Mouse (Mus musculus): ENCODE data around the gene Pnck. TPM values are rescaled to one million over a fixed set of nuclear protein-coding genes. Genes with fewer than 3 reads are reported as not detected.

Gene Pnck
- polyA plus RNA-seq, 1 experiment from 2014 or later: 26.2 TPM

DNA sequence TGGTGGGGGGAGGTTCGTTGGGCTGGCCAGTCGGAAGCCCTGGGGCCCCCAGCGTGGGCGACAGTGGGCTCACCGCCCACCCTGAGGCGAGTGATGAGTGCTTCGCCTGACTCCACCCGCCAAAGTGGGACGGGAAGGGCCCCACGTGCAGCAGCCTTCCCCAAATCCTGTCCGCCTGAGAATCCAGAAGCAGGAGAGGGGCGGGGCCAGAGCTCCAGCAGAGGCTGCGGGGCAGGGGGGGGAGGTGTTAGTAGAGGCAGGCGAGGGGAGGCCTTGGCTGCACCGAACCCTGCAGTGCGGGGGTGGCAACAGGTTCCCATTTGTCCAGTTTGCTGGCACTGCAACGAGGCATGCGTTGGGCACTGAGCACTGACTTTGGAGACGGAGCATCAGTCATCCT lies 22.5 kb downstream of the Pnck start:
- Histone ChIP-seq H3K27me3 (peaks cover 87% of the 10 kb centered on the region), H3K36me3 (no peaks in the 10 kb centered on the region), H3K4me3 (peak overlapping the region; percentile 28), H3K27ac (replicated peaks) (no peak overlapping the region), H3K9me3 (no peaks in the 10 kb centered on the region), H3K9ac (replicated peaks) (no peak overlapping the region; the same call in 1 of the 2 replicates), H3K4me2 (replicated peaks) (peak overlapping the region; percentile 57), H3K4me1 (peaks cover 8% of the 10 kb centered on the region; the same call in 1 of the 2 replicates)
- ATAC-seq (ENCODE audit: low FRiP score, low read depth): no peak
- WGBS: 19% methylated on average over 18 of the region's 19 CpGs

DNA sequence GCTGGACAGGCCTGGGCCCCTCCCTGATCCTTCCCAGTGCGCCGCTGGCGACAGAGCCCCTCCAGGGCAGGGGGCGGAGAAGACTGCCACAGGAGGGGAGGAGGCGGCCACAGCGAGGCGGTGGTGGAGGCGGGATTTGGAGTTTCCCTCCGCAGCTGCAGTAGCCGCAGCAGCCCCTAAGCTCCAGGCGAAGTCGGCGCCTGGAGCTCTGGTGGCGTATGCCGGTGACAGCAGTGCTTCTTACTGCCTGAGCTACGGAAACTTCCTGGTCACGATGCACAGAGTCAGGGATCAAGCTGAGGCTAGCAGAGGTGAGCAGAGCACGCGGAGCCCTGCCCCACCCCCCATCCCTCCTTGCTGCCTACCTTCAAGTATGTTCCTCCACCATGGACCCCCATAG lies 24.5 kb downstream of the Pnck start:
- no peaks in the 10 kb centered on the region for H3K9me3 ChIP-seq
- H3K9ac ChIP-seq (replicated peaks): no peak overlapping the region
- no peaks in the 10 kb centered on the region for H3K36me3 ChIP-seq
- H3K4me1 ChIP-seq: peaks cover 8% of the 10 kb centered on the region; the same call in 1 of the 2 replicates
- peak; percentile 23; the same call in 1 of the 2 replicates for ATAC-seq (ENCODE audit: low FRiP score, low read depth)
- H3K27ac ChIP-seq (replicated peaks): no peak overlapping the region
- WGBS: 13% methylated on average over 19 of the region's 19 CpGs
- peaks cover 67% of the 10 kb centered on the region for H3K27me3 ChIP-seq
- H3K4me3 ChIP-seq: peak overlapping the region; percentile 18; the same call in 1 of the 2 replicates
- H3K4me2 ChIP-seq (replicated peaks): peak overlapping the region; percentile 30

DNA sequence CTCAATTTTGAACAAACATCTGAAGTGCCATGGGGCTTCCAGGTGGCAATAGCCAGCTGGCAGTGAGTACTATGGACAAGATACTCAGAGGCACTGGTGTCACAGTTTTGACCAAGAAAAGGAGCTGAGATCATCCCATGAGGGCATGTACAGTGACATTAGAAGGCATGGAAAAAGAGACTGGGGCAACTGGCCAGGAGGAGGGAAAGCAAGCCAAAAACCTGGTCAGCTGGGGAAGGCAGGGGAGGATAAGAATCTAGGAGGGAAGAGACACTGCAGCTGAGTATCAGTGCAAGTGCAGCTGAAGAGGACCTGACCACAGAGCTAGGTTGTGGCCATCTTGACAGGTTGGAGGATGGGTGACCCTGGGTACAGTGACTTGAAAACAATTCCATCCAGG lies 32.9 kb downstream of the Pnck start:
- H3K27ac ChIP-seq (replicated peaks): no peak overlapping the region
- no peaks in the 10 kb centered on the region for H3K36me3 ChIP-seq
- no peaks in the 10 kb centered on the region for H3K9me3 ChIP-seq
- ATAC-seq (ENCODE audit: low FRiP score, low read depth): no peak
- H3K4me3 ChIP-seq: no peak overlapping the region
- H3K27me3 ChIP-seq: no peaks in the 10 kb centered on the region
- H3K4me2 ChIP-seq (replicated peaks): no peak overlapping the region
- no peaks in the 10 kb centered on the region for H3K4me1 ChIP-seq
- no peak overlapping the region for H3K9ac ChIP-seq (replicated peaks)

DNA sequence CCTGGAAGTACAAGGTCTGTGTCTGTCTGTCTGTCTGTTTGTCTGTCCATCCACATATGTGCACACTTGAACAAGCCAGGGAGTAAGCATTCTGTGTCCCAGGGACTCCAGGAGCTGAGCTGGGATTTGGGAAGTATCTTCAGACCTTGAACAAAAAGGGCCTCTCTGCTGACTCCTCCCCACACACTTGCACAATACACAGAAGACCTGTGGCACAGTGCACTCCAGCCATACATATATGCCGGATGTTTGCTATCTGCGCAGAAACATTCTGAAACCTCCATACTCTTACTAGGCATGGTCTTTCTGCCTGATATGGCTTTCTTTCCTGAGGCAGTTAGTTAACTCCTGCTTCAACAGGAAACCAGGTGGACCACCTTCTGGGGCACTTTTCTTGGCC lies 40.0 kb downstream of the Pnck start:
- Histone ChIP-seq H3K9ac (replicated peaks) (no peak overlapping the region), H3K27ac (replicated peaks) (no peak overlapping the region), H3K4me3 (no peak overlapping the region), H3K9me3 (no peaks in the 10 kb centered on the region), H3K27me3 (peaks cover 4% of the 10 kb centered on the region; the same call in 1 of the 2 replicates), H3K36me3 (no peaks in the 10 kb centered on the region), H3K4me1 (no peaks in the 10 kb centered on the region), H3K4me2 (replicated peaks) (no peak overlapping the region)
- no peak for ATAC-seq (ENCODE audit: low FRiP score, low read depth)
- whole genome bisulfite sequencing: 94% methylated on average over 2 of the region's 2 CpGs

DNA sequence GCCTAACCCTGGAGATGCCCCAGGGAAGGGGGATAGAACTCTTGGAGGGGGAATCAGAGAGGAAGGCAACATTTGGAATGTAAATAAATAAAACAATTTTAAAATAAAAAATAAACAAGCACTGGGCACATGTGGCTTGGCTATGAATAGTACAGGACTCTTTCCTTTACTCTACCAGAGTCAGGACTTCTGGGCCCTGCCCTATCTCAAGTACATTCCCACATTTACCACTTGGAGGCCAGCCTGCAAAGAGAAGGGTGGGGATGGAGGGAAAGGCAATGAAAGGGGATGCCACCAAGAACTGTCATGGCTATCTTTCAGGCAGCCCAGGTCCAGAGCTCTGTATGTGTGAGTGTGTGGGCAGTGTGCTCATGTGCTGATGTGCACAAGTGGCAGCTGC lies 40.5 kb downstream of the Pnck start:
- Histone ChIP-seq H3K4me1 (no peaks in the 10 kb centered on the region), H3K27me3 (peaks cover 4% of the 10 kb centered on the region; the same call in 1 of the 2 replicates), H3K9me3 (no peaks in the 10 kb centered on the region), H3K36me3 (no peaks in the 10 kb centered on the region), H3K4me3 (no peak overlapping the region), H3K4me2 (replicated peaks) (no peak overlapping the region), H3K27ac (replicated peaks) (no peak overlapping the region), H3K9ac (replicated peaks) (no peak overlapping the region)
- no peak for ATAC-seq (ENCODE audit: low FRiP score, low read depth)

DNA sequence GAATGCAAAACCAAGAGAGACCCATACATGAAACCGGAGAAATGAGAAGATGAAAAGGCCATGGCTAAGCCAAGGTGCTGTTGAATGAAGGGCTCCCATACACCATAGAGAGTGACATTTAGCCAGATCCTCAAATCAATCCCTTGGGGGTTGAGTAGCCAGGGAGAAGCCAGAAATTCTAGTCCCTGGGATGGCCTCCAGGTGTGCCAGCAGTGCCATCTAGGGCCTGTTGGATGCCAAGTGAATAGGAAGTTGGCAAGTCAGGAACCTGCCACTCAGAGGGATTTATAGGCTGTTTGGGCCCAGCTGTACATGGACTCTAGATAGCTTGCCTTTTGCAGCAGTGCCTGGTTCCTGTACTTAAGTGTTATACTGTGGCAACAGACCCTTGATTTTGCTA lies 44.0 kb downstream of the Pnck start:
- Histone ChIP-seq H3K9me3 (no peaks in the 10 kb centered on the region), H3K36me3 (no peaks in the 10 kb centered on the region), H3K4me3 (no peak overlapping the region), H3K4me2 (replicated peaks) (no peak overlapping the region), H3K9ac (replicated peaks) (no peak overlapping the region), H3K4me1 (no peaks in the 10 kb centered on the region), H3K27me3 (peaks cover 4% of the 10 kb centered on the region; the same call in 1 of the 2 replicates), H3K27ac (replicated peaks) (no peak overlapping the region)
- 100% methylated on average over 1 of the region's 1 CpGs for WGBS
- ATAC-seq (ENCODE audit: low FRiP score, low read depth): no peak

DNA sequence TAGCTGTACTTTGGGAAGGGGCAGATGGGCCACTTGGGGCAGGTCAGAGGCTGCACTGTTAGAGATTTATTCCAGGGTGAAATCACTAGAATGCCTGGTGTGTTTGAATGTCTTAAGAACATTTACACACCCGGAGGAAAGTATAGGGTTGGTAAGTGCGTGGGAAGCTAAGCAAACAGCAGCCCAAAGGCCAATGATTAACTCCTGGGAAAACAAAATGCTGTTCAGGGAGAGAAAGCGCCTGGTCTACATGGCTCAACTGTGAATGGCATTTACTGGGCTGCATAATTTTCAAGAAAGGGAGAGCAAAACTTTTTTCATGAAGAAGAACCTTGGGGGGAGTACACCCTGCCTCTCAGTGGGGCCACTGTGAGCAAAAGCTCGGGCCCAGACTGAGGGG lies 46.3 kb downstream of the Pnck start:
- no peak for ATAC-seq (ENCODE audit: low FRiP score, low read depth)
- Histone ChIP-seq H3K27ac (replicated peaks) (no peak overlapping the region), H3K36me3 (no peaks in the 10 kb centered on the region), H3K9ac (replicated peaks) (no peak overlapping the region), H3K4me1 (no peaks in the 10 kb centered on the region), H3K9me3 (no peaks in the 10 kb centered on the region), H3K4me3 (no peak overlapping the region), H3K4me2 (replicated peaks) (no peak overlapping the region), H3K27me3 (peaks cover 4% of the 10 kb centered on the region; the same call in 1 of the 2 replicates)
- WGBS: 61% methylated on average over 4 of the region's 4 CpGs

Other genes starting within 250 kb of the Pnck start
- gene Zfp92, start 249.0 kb downstream of the Pnck start, polyA plus RNA-seq (2016; fragmentation: Nextera tagmentation; extraction: Ambion mirVana): 0.18 and 0.22 TPM in 2 replicates
- gene Trex2, start 224.8 kb downstream of the Pnck start, polyA plus RNA-seq (2016; fragmentation: Nextera tagmentation; extraction: Ambion mirVana): not detected in 2 replicates
- 62.7 and 69.6 TPM in 2 replicates for gene Haus7, start 201.1 kb downstream of the Pnck start, polyA plus RNA-seq (2016; fragmentation: Nextera tagmentation; extraction: Ambion mirVana)
- 36.2 and 43.1 TPM in 2 replicates for gene Bgn, start 176.5 kb downstream of the Pnck start, polyA plus RNA-seq (2016; fragmentation: Nextera tagmentation; extraction: Ambion mirVana)
- gene Atp2b3, start 157.0 kb downstream of the Pnck start, polyA plus RNA-seq (2016; fragmentation: Nextera tagmentation; extraction: Ambion mirVana): 0.94 and 0.99 TPM in 2 replicates
- gene Dusp9, start 20.7 kb downstream of the Pnck start, polyA plus RNA-seq (2016; fragmentation: Nextera tagmentation; extraction: Ambion mirVana): 3.9 and 4.1 TPM in 2 replicates
- 7.3 and 7.7 TPM in 2 replicates for gene Slc6a8, start 13.0 kb upstream of the Pnck start, polyA plus RNA-seq (2016; fragmentation: Nextera tagmentation; extraction: Ambion mirVana)
- gene Bcap31, start 56.1 kb upstream of the Pnck start, polyA plus RNA-seq (2016; fragmentation: Nextera tagmentation; extraction: Ambion mirVana): 117 and 119 TPM in 2 replicates
- 10.2 and 13.7 TPM in 2 replicates for gene Abcd1, start 56.5 kb upstream of the Pnck start, polyA plus RNA-seq (2016; fragmentation: Nextera tagmentation; extraction: Ambion mirVana)
- gene Plxnb3, start 97.0 kb upstream of the Pnck start, polyA plus RNA-seq (2016; fragmentation: Nextera tagmentation; extraction: Ambion mirVana): 0.11 and 0.16 TPM in 2 replicates
- 1.1 and 1.4 TPM in 2 replicates for gene Srpk3, start 114.3 kb upstream of the Pnck start, polyA plus RNA-seq (2016; fragmentation: Nextera tagmentation; extraction: Ambion mirVana)
- gene Idh3g, start 126.8 kb upstream of the Pnck start, polyA plus RNA-seq (2016; fragmentation: Nextera tagmentation; extraction: Ambion mirVana): 166 and 169 TPM in 2 replicates
- gene Ssr4, start 126.9 kb upstream of the Pnck start, polyA plus RNA-seq (2016; fragmentation: Nextera tagmentation; extraction: Ambion mirVana): 118 and 119 TPM in 2 replicates
- 2.4 and 2.5 TPM in 2 replicates for gene Pdzd4, start 164.9 kb upstream of the Pnck start, polyA plus RNA-seq (2016; fragmentation: Nextera tagmentation; extraction: Ambion mirVana)
- 0.30 and 0.34 TPM in 2 replicates for gene Avpr2, start 232.0 kb upstream of the Pnck start, polyA plus RNA-seq (2016; fragmentation: Nextera tagmentation; extraction: Ambion mirVana)
- 34.9 and 42.6 TPM in 2 replicates for gene L1cam, start 236.0 kb upstream of the Pnck start, polyA plus RNA-seq (2016; fragmentation: Nextera tagmentation; extraction: Ambion mirVana)

All from midbrain, embryonic 12.5 days (tissue).